Mouse (Mus musculus) cerebral cortex, adult 2 months (tissue): Measurements from ENCODE around the gene Bcat2.

ENCODE experiments used
- WGBS: fragments of 180-500 bp; shearing (Covaris S2); methylation state at CpG from one replicate; pipeline ENCODE4 v1.1.7; 2018; 5-methylcytosine and 5-hydroxymethylcytosine counted together

The Bcat2 gene

DNA sequence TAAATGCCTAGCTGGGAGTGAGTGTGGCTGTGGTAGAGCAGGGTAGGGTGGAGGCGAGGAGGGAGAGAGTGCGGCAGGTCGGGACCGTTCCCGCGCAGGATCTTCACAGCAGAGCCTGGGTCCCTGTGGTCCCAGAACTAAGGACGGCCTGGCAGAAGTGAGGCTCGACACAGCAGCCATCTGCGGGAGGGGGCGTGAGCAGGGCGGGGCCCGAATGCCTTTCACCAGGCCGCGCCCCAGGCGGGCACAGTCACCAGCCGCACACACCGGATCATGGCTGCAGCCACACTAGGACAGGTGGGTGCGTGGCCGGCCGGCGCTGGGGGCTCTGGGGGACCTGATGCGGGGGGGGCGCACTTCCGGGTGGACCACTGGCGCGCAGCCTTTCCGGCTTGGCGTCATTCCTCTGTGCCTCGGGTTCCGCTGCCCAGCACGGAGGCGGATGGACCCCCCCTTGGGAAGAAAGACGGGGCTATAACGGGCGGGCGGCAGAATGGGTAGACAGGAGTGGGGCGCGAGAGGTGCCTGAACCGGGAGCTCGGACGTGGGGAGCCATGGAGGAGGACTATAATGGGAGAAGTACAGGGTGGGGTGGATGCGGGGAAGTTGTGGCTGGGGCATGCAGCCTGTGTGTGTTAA, at the start of gene Bcat2:
Bcat2 (plus strand) TSS at position 51 of the 639 bp plus-strand sequence.
- 1% methylated on average over 41 of the region's 42 CpGs for WGBS

DNA sequence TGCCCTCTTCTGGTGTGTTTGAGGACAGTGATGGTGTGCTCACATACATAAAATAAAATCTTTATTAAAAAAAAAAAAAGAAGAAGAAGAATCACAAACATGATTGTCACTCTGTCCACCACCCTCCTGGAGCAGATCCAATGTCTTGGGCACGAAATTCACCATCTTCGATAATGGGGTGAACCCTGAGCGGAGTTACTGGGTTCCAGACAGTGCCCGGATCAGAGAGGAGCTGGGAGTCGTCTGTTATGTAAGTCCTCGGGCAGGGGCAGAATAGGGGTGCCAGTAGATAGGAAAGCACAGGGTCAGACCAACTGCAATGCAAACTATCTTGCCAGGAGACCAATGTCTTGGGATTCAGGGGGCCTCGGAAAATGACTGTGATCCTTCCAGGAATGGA, 49.3 kb upstream of the Bcat2 start:
- 95% methylated on average over 7 of the region's 7 CpGs for WGBS

DNA sequence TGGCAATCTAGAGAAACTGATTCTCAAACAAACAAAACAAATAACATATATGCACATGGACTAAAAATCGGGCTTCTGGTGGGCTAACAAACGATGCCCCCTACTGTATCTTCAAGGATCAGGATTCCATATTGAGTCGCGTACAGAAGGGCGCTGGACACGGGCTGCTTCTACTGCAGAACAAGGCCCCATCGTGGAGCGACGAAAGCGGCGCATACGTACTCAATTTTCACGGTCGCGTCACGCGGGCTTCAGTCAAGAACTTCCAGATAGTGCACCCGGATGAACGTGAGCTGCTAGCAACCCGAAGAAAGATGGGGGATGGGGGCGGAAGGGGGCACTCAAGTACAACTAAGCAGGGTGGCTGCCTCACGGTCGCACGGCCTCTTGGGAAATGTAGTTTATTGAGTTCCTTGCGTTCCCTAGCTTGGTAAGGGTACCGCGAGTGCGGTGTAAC, 48.2 kb upstream of the Bcat2 start:
- WGBS = under 1% methylated on average over 28 of the region's 28 CpGs

DNA sequence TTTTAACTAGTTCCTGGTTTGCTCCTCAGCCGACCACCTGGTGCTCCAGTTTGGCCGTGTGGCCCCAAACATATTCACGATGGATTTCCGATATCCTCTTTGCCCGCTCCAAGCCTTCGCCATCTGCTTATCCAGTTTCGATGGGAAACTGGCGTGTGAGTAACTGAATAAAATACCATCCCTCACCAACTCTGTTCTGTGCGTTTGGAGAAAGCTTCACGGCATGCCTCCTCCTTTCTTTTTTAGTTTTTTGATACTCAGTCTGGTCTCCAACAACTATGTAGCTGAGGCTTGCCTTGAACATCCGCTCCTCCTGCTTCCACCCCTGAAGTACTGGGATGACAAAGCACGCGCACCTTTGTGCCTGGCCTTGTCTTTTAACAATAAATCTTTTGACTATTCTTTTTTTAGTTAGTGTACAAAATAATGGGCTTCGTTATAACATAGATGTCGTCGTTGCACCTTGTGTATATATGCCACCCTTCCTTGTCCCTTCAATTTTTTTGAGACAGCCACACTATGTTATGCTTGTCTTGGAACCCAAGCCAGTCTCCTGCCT, 47.7 kb upstream of the Bcat2 start:
- WGBS = 40% methylated on average over 16 of the region's 16 CpGs

DNA sequence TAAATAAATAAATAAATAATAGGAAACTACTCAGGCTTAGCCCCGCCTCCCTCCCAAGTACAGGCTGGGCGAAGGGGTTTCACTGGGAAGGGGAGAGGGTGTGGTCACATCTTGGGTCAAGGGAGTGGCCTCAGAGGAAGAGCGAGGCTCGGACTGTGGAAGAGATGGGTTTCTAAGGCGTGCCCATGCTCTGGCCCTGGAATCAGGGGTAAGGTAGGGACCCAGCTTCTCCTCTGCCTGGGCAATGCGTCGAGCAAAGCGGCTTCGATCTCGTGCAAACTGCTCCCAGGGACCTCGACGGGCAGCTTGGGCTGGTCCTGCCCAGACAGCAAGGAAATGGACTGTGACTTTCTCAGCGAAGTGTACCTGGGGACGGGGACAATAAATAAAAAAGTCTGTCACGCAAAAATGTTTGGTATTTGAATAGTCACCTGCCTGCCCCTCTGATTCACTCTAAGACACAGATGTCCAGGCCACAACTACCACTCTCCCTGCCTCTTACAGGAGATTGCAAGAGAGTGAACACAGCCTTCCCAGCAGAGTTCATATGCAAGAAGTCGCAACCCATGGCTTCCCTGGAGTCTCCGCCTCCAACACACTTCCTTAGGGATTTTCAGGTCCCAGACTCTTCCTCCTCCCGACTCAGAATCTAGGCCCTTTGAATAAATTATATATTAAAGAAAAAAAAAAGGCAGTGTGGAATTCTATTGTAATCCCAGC, 46.8 kb upstream of the Bcat2 start:
- 82% methylated on average over 18 of the region's 18 CpGs for WGBS

DNA sequence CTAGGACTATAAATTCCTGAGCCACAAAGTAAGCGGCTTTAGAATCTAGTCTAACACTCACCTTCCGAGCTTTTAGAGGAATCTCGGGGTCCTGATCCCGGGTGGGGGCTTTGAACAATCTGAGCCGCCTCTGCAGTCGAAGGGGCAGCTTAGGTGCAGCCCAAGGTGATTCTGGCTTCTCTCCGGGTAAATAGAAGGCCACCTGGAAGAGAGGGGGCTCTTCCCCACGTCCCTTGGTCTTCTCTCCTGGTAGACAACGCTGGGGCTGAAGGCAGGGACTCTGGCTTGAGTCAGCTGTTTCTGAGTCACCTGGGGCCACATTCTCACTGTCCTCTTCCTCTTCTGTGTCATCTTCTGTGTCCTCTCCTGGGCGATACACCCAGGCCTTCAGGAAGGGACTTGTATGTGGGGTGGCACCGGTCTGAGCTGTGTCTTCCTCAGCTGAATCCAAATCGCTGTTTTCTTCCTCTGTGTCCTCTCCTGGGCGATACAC, 46.2 kb upstream of the Bcat2 start:
- 83% methylated on average over 13 of the region's 13 CpGs for WGBS

DNA sequence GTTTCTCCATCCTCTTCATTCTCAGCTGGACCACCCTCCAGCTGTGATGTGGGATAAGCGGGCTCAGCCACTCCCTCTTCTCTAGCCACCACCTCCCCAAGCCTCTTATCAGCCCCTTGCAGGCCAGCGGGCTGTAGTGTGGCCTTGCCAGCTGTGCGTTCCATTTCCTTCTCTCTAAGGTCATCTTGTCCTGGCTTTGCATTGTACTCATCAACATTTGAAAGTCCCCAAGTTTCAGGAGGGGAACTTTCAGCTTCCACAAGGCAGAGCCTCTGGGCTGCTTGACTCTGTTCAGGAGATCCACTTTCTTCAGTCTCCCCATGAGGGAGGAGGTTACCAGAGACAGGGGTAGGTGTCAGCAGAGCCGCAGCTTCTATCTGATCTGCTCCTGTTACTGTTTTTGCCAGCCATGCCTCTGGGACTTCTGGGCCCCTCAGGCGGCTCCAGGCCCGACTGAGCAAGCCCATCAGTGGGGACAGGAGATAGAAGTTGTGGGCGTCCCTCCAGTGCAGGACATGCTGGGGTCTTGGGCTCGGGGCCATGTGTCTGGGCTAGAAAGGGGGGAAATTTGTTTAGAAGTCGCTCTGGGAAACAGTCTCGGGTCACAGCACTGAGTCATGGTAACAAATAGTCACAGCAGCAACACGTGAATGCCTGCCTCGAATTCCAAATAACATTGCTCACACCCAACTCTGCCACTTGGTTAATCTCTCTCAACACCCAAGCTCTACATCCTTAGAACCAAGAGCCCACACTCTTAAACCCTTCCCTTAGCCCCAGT, 44.9 kb upstream of the Bcat2 start:
- 25% methylated on average over 12 of the region's 12 CpGs for WGBS

DNA sequence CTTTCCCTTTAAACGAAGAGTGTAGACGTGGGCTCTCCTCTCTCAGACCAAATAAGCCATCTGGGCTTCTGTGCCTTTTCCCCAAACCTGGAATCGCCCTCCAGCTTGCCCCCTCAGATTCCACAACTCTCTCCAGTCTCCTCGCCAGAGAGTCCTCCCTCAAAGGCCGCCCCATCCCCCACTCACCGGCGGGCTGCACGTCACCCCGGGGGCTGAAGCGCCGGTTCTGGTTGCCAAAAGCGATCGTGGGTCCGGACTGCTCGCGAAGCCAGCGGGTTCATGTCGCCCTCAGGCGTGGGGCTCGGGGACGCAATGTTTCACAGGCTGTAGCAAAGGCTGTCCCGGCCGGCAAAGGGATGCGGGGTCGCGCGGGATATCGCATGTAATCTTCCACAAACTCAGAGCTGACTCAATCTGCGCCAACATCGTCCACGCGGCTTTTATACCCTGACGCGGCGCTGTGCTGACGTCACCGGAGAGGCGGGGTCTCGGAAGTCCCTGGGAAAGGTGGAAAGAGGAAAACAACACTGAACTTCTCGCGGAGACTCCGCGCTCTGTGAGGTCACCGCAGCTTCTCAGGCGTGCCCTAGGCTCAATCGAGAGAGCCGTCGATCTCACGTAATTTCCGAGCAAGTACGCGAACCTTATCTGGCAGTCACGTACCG, 44.0 kb upstream of the Bcat2 start, which contains the start of the genes Ppp1r15a and Plekha4:
Ppp1r15a (minus strand) TSS at position 460 of the 665 bp plus-strand sequence.
Plekha4 (plus strand) TSS at position 522 of the 665 bp plus-strand sequence.
- under 1% methylated on average over 54 of the region's 54 CpGs for WGBS

DNA sequence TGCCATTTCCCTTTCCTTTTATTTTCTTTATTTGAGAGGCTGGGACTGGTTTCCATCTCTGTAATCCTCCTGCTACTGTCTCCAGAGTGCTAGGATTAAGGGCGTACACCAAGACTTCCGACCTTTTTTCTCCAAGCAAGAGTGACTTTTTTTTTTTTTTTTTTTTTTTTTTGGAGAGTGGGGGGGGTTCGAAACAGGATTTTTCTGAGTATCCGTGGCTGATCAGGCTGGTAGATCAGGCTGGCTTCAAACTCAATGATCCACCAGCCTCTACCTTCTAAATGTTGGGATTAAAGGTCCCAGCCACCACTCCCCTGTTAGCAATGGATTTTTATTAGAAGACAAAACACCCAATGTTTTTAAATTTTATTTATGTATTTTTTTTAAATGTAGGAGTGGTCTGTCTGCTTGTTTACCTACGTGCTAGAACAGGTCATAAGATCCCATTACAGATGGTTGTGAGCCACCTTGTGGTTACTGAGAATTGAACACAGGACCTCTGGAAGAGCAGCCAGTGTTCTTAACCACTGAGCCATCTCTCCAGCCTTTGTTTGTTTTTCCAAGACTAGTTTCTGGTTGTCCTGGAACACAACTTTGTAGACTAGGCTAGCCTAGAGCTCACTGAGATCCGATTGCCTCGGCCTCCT, 43.4 kb upstream of the Bcat2 start:
- WGBS = 25% methylated on average over 7 of the region's 7 CpGs

DNA sequence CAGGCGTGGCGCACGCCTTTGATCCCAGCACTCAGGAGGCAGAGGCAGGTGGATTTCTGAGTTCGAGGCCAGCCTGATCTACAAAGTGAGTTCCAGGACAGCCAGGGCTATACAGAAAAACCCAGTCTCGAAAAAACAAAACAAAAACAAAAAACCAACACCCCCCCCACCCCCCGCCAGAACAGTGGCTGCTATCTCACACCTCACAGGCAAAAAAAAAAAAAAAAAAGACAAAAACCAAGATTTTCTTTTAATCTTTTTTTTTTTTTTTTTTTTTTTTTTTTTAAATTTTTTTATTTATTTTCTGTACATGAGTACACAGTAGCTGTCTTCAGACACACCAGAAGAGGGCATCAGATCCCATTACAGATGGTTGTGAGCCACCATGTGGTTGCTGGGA, 42.8 kb upstream of the Bcat2 start:
- WGBS = 87% methylated on average over 6 of the region's 6 CpGs

DNA sequence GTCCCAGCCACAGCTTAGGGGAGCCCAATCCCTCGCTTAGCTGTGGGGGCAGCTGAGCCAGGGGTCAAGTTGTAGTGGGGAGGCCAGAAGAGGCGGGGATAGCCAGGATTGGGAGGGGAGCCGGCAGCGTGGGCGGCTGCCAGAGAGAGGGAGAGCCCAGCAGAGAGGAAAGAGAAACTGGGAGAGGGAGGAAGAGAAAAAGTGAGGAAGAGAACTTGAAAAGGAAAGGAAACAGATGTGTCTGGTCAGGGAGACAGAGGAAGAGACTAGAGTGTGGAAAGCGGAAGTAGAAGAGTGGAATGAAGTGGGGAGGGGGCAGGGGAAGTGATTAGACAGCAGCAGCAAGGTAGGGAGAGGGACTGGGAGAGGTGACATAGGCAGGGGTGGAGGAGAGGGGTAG, 40.5 kb upstream of the Bcat2 start:
- WGBS = 30% methylated on average over 6 of the region's 6 CpGs

DNA sequence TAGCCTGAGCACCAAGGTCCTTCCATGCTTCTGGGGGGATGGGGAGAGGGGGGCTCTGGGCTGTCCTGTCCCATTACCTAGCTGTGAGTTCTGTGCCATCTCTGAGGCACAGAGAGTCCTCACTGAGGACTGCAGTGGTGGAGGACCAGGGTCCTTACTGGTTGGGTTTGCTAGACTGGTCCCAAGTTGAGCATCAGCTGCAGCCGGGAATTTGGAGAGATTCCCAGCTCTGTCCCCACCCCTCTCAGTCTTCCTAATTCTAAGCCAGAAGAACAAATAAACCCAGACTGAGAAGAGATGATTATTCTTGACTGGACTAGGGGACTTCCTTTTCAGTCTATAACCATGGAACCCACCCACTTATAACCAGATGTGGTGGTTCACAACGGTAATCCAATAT, 39.3 kb upstream of the Bcat2 start:
- 40% methylated on average over 2 of the region's 2 CpGs for WGBS

DNA sequence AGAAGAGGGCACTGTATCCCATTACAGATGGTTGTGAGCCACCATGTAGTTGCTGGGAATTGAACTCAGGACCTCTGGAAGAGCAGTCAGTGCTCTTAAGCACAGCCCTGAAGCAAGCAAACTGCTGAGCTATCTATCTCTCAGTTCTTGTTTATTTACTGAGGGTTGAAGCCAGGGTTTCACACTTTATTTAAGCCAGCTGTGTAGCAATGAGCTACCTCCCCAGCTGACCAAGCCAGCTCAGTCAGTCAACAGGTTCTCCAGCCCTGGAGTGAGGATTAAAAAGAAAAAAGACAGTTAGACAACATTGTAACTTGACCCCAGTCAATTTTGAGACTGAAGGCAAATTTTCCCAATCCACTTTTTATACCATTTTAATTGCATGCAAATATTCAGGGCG, 34.3 kb upstream of the Bcat2 start:
- WGBS = 74% methylated on average over 1 of the region's 1 CpGs

DNA sequence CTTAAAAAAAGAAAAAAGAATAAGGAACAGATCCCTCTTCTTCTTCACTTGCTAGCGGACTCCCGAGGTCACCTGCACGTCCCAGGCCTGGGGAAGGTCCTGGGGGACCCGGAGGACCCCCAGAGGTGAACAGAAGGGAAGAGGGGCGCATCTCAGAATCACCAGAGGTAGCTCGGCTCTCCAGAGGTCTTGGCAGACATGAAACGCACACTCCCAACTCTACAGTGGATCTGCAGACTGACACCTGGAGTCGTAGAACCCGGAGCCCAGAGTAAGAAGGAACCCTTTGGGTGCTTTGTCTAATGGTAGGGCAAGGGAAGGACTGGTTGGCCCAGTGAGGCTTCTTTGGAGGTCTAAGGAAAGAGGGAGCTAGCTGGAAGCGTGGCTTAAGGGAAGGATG, 32.4 kb upstream of the Bcat2 start:
- 81% methylated on average over 10 of the region's 10 CpGs for WGBS

DNA sequence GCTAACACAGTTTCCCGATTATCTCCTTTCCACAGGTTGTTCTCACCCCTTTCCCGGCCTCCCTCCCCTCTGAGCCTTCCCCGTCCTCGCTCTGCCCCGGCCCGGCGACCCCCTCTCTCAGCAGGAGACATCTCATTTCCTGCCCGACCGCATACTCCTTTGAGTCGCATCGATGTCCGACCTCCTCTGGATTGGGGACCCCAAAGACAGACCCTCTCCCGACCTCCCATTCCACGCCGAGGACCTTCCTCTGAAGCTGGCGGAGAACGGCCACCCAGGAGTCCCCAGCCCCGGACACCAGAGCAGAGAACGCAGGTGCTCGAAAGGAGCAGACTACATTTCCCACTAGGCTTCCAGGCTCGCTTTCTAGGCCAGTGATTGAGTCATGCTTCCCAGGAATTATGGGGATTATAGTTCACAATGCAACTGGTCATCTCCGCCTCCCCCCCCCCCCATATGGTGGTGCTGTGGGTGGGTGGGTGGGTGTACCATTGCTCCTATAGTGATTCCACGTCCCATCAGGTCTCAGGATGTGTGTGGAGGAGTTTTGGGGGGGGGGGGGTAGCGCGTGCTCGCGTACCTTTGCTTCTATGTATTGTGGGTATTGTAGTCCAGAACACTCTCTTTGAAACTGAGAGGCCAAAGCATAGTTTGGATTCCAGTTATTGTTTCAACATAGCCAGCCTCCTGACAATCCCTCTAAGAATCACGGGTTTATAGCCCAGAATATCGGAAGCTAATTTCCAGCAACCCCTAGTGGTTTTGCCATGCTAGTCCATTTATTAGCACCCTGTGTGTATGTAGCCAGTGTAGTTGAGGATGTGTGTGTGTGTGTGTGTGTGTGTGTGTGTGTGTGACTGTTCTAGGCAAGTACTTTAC, 31.6 kb upstream of the Bcat2 start:
- 2% methylated on average over 29 of the region's 29 CpGs for WGBS

DNA sequence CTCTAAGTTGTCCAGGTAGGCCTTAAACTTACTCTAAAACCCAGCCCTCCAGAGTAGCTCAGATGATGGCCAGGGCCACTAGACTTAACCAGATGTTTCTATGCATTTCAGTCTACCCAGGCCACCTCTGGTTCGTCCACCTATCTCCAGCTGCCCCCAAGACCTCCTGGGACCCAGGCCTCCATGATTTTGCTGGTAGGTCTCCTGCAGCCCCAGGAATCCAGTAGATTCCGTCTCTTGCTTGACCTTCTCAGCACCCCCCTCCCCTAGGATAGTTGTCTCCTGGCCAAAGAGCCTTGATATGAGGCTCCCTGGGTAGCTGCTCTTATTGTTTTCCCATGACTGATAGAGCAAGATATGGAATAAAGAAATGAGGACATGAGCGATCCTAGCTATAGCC, 30.9 kb upstream of the Bcat2 start:
- WGBS = 91% methylated on average over 3 of the region's 3 CpGs

DNA sequence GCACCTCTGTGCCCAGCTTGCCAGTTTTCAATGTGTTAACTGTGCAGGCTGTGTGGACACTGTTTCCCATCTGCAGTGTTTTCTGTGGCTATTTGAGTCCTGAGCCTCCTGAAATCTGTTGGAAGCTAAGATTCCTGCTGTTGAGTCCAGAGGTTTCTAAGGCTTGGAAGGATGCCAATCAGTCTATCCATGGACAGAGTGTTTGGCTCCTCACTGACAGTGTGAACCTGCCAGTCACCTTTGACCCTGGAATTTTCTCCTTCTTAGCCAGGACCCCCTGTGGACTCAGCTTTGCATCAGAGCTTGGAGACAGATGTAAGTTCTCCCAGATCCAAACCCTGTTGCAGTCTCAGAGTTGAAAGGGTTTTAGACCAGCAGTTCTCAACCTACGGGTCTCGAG, 29.7 kb upstream of the Bcat2 start:
- 74% methylated on average over 2 of the region's 2 CpGs for WGBS

DNA sequence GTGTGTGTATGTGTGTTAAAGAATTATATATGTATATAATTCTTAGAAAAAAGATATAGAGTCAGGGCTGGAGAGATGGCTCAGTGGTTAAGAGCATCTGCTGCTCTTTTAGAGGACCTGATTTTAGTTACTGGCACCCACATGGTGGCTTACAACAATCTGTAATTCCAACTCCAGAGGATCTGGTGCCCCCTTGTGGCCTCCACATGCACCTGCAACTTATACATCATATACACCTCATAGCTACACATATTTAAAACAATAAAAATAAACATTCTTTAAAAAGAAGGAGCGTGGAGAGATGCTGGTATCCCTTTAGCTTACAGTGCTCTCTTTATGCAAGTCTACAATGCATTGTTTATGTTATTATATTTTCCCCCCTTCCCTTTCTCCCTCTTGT, 25.4 kb upstream of the Bcat2 start:
- WGBS = 89% methylated on average over 1 of the region's 1 CpGs

DNA sequence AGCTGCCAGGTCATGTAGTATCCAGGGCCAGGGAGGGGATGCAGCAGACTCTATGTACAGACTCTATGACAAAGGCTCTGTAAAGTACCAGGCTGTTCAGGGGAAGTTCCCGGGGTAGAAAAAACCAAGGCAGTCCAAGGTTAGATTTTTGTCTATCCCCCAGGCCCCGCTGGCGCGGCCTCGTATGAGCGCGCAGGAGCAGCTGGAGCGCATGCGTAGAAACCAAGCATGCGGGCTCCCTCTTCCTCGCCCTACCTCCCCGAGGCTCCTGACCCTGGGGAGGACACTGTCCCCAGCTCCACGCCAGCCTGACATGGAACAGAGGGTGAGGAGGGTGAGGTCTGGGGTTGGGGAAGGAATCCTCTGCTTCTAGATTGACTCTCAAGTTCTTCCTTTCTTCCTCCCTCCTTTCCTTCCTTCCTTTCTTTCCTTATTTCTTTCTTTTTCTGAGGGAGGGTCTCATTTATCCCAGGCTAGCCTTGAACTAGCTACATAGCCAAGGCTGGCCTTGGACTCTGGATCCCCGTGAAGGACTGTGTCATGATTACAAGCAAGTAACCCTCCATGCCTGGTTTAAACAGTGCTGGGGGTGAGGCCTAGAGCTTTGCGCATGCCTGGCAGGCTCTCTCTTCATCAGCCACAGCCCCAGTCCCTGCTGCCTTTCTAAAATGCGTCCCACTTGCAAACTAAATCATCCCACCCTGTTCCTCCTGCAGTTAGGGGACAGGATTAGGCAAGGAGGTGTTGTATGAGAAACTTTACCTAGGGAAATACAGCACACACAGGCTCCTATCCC, 20.1 kb upstream of the Bcat2 start:
- 91% methylated on average over 16 of the region's 16 CpGs for WGBS
